ENCODE assay signal across 14 mouse cellular contexts in genomic region chr2:33789732-33790131, GRCm38 (mm10).
DNase-seq lines count a peak whose midpoint lies in the region; ATAC-seq and TF ChIP-seq lines count a peak whose summit lies in the region.
"Had no signal": no experiment of that assay in that cellular context is flagged by ENCODE, and none has a peak within 500 bp of the region (broad histone marks: within the 10 kb centered on the region; RNA-seq: fewer than 3 reads in every experiment).

No protein-coding gene starts in this region.

- H3K4me3 ChIP-seq in forebrain, embryonic 14.5 days (ENCODE audit: low read depth, low read length) = no peak overlapping the region
- no peak overlapping the region for H3K4me3 ChIP-seq in limb, embryonic 10.5 days
- H3K4me3 ChIP-seq in midbrain, embryonic 16.5 days (ENCODE audit: low read depth, low read length) = no peak overlapping the region
- H3K4me3 ChIP-seq: heart, embryonic 12.5 days had no signal

- peaks cover 67% of the 10 kb centered on the region for H3K4me1 ChIP-seq in forebrain, embryonic 14.5 days (ENCODE audit: control insufficient read depth, insufficient read depth, low read length)
- H3K4me1 ChIP-seq in limb, embryonic 10.5 days = peaks cover 79% of the 10 kb centered on the region
- H3K4me1 ChIP-seq in midbrain, embryonic 16.5 days (ENCODE audit: control insufficient read depth, insufficient read depth, low read length) = peaks cover 63% of the 10 kb centered on the region

- H3K4me2 ChIP-seq in forebrain, embryonic 14.5 days (ENCODE audit: low read length) = no peak overlapping the region
- no peak overlapping the region for H3K4me2 ChIP-seq in midbrain, embryonic 16.5 days (ENCODE audit: low read length)
- H3K4me2 ChIP-seq: heart, embryonic 12.5 days had no signal

- peaks cover 13% of the 10 kb centered on the region for H3K36me3 ChIP-seq in forebrain, embryonic 14.5 days (ENCODE audit: control insufficient read depth, insufficient read depth, low read length)
- peaks cover 5% of the 10 kb centered on the region; the same call in 1 of the 2 replicates for H3K36me3 ChIP-seq in limb, embryonic 10.5 days
- no peaks in the 10 kb centered on the region for H3K36me3 ChIP-seq in midbrain, embryonic 16.5 days (ENCODE audit: control insufficient read depth, insufficient read depth, low read length)
- H3K36me3 ChIP-seq: heart, embryonic 12.5 days had no signal

- peak overlapping the region; percentile 92 for H3K27ac ChIP-seq in forebrain, embryonic 14.5 days (ENCODE audit: low read depth, low read length)
- peak overlapping the region; percentile 89 for H3K27ac ChIP-seq in limb, embryonic 10.5 days
- peak overlapping the region; percentile 65 for H3K27ac ChIP-seq in midbrain, embryonic 16.5 days (ENCODE audit: low read length)

- TF ChIP-seq POLR2A in brain, embryonic 14.5 days (IDR thresholded peaks at IDR 0.05; ENCODE audit: borderline replicate concordance, extremely low read depth, insufficient read depth, insufficient read length, poor library complexity, severe bottlenecking) = no peak

- ATAC-seq in forebrain, embryonic 14.5 days = no peak
- no peak for ATAC-seq in midbrain, embryonic 16.5 days

- peak overlapping the region; percentile 49; the same call in 1 of the 2 replicates for H3K9ac ChIP-seq in forebrain, embryonic 14.5 days (ENCODE audit: low read length)
- H3K9ac ChIP-seq in midbrain, embryonic 16.5 days (ENCODE audit: low read depth, low read length) = no peak overlapping the region
- H3K9ac ChIP-seq: heart, embryonic 12.5 days had no signal

- no peaks in the 10 kb centered on the region for H3K9me3 ChIP-seq in forebrain, embryonic 14.5 days (replicated peaks; ENCODE audit: control insufficient read depth, low read length)
- no peaks in the 10 kb centered on the region for H3K9me3 ChIP-seq in limb, embryonic 10.5 days (replicated peaks)
- no peaks in the 10 kb centered on the region for H3K9me3 ChIP-seq in midbrain, embryonic 16.5 days (replicated peaks; ENCODE audit: control insufficient read depth, low read length, poor library complexity, severe bottlenecking)
- H3K9me3 ChIP-seq: heart, embryonic 12.5 days had no signal

- peak; percentile 66 for DNase-seq in brain, embryonic 14.5 days (ENCODE audit: low read depth)
- DNase-seq in forebrain, embryonic 14.5 days (ENCODE audit: low spot score) = no peak
- DNase-seq in limb, embryonic 10.5 days (ENCODE audit: low spot score) = peak; percentile 61
- no peak for DNase-seq in T-cell, adult 2 months (ENCODE audit: low spot score)
- no peak for DNase-seq in heart, adult 11 months
- DNase-seq in adrenal gland, adult 2 months = no peak
- DNase-seq in urinary bladder, adult 2 months (ENCODE audit: low spot score) = no peak
- DNase-seq: adrenal gland, postnatal 10 days; B cell, adult 2 months; cerebellum, postnatal 10 days; gastrocnemius, postnatal 14 days; right cerebral cortex, adult 18-20 months had no signal

- 15% methylated on average over 9 of the region's 9 CpGs for WGBS in forebrain, embryonic 14.5 days
- 52% methylated on average over 9 of the region's 9 CpGs for WGBS in limb, embryonic 10.5 days
- WGBS in midbrain, embryonic 16.5 days = 30% methylated on average over 9 of the region's 9 CpGs

- TF ChIP-seq CTCF in brain, embryonic 14.5 days (IDR thresholded peaks at IDR 0.05; ENCODE audit: borderline replicate concordance, extremely low read depth, insufficient read depth, insufficient read length) = no peak

- no peaks in the 10 kb centered on the region for H3K27me3 ChIP-seq in forebrain, embryonic 14.5 days (replicated peaks; ENCODE audit: control insufficient read depth, insufficient read depth, low read length)
- no peaks in the 10 kb centered on the region for H3K27me3 ChIP-seq in limb, embryonic 10.5 days (ENCODE audit: low read depth, poor library complexity, severe bottlenecking)
- H3K27me3 ChIP-seq in midbrain, embryonic 16.5 days (ENCODE audit: control insufficient read depth, insufficient read depth, low read depth, low read length) = no peaks in the 10 kb centered on the region
- H3K27me3 ChIP-seq: heart, embryonic 12.5 days had no signal

Comparison
In these comparisons a context has a peak if more than half of its experiments do, and no peak if none do; other contexts are left out.
1. DNase-seq: peak in brain, embryonic 14.5 days (single experiment) and limb, embryonic 10.5 days (single experiment); none in forebrain, embryonic 14.5 days (single experiment), T-cell, adult 2 months (single experiment), heart, adult 11 months (single experiment), adrenal gland, adult 2 months (single experiment) and urinary bladder, adult 2 months (single experiment).
2. Peak in every context shown above with its lines, with median percentiles within 50 percentile points of each other: H3K27ac ChIP-seq.